Mouse (Mus musculus): Measurements from ENCODE around the gene Ptprd.

GRCm38 (mm10) chr4:76008580-76008979, 2203.2 kb downstream of the Ptprd start:
- TF ChIP-seq CTCF (IDR thresholded peaks at IDR 0.05; ENCODE audit: extremely low read depth, insufficient read depth, insufficient read length, insufficient replicate concordance): no peak
- TF ChIP-seq POLR2A (IDR thresholded peaks at IDR 0.05; ENCODE audit: low read depth, low read length): no peak
